Mouse (Mus musculus) neutrophil, adult 65 days (primary cell): ENCODE data around the gene Sprr2h. TPM values are rescaled to one million over a fixed set of nuclear protein-coding genes. Genes with fewer than 3 reads are reported as not detected.

Experiments
- total RNA-seq: library from RNA; stranded (reverse); gene quantifications from 2 replicates; pipeline ENCODE4 v1.2.4, GENCODE M21; 2023

Sprr2h gene
- total RNA-seq: not detected in 2 replicates

DNA sequence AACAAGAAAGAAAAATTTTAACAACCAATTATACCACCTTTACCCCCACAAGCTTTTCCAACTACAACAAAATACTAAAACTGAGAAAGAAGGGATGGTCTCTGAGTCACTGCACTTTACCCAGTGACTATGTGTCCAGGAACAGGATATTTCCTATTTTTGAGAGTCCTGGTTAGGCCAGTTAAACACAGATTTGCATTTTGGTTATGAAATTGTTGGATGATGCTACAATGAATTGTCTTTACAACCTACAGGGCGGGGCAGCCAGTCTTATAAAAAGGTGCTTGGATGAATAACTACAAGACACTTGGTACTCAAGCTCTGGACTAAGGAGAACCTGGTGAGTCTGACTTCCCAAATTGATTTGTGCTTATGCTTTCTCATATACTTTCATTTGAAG, at the start of gene Sprr2h:
Gene Sprr2h, plus strand, starts transcription at position 301 of the 400 bp plus-strand sequence.

DNA sequence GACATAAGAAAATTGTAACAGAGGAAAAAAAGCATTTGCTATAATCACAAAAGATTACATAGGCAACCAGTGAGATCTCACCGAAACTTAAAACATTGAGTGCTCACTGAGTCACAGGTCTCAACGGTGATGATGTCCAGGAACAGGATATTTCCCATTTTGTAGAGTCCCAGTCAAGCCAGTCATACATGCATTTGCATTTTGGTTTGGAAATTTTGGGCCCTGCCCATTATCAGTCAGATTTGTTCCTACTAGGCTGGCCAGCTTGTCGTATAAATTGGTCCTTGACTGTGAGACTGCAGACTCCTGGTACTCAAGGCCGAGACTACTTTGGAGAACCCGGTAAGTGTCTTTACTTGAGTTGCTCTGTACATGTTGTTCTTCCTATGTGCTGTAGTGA, 46.6 kb upstream of the Sprr2h start, which contains the start of gene Sprr2d:
Gene Sprr2d, plus strand, starts transcription at position 301 of the 400 bp plus-strand sequence.

DNA sequence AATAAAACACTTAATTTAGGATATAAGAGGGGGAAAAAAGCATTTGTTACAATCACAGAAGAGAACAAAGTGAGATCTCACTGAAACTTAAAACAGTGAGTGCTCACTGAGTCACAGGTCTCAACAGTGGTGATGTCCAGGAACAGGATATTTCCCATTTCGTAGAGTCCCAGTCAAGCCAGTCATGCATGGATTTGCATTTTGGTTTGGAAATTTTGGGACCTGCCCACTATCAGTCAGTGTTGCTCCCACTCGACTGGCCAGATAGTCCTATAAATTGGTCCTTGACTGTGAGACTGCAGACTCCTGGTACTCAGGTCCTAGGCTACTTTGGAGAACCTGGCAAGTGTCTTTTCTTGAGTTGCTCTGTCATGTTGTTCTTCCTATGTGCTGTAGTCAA, 33.6 kb upstream of the Sprr2h start, which contains the start of gene Sprr2e:
Gene Sprr2e, plus strand, starts transcription at position 301 of the 400 bp plus-strand sequence.

DNA sequence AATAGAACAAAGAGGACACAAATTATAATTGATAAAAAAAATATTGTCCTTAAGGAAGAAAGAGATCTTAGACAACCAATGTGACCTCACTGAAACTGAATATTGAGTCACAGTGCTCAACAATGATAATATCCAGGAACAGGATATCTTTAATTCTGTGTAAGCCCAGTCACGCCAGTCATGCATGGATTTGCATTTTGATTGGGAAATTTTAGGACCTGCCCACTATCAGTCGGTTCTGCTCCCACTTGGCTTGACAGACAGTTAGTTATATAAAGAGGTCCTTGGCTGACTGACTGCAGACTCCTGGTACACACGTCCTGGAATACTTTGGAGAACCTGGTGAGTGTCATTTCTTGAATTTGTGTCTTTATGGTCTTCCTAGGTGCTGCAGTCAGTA, 20.6 kb upstream of the Sprr2h start, which contains the start of gene Sprr2f:
Gene Sprr2f, plus strand, starts transcription at position 301 of the 400 bp plus-strand sequence.

DNA sequence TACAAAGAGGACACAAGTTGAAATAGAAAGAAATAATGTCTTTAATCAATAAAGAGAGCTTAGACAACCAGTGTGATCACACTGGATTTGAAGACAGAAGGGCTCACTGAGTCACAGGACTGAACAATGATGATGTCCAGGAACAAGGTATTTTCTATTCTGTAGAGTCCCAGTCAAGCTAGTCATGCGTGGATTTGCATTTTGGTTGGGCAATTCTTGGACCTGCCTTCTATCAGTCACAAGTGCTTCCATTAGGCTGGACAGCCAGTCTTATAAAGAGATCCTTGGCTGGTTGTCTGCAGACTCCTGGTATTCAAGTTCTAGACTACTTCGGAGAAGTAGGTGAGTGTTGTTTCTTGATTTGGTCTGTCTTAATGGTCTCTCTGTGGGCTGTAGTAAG, 22.2 kb downstream of the Sprr2h start, which contains the start of gene Sprr2i:
Gene Sprr2i, plus strand, starts transcription at position 301 of the 400 bp plus-strand sequence.

DNA sequence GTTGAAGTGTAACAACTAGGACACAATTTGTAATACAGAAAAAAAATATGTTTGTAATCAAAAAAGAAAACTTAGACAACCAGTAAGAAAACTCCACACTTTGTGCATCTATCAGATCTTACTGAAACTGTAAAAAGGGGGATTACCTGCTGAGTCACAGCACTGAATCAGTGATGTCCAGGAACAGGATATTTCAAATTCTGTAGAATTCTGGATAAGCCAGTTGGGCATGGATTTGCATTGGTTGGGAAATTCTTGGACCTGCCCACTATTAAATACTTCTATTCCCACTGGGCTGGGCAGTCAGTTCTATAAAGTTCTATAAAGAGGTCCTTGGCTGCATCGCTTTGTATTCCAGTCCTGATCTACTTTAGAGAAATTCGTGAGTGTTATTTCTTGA, 32.3 kb downstream of the Sprr2h start, which contains the start of gene Sprr2j-ps:
Gene Sprr2j-ps, plus strand, starts transcription at position 301 of the 400 bp plus-strand sequence.

DNA sequence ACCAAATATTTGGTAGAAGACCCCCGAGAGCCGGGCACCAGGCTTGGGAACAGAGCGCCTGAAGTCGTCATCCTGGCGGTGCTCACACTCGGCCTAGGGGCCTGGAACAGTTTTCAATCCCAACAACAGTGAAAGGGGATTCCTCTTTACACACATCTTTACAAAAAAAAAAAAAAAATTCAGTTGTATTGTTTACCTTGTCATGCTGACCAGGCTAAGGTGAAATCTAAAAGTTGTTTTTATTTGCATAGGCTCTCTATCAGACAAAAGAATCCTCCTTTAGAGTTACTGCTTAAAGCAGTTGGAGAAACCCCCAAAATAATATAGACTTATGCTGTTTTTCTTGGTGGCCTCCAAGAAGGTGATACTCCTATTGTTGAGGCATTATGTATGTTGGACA, 43.8 kb downstream of the Sprr2h start, which contains the start of gene Gm9774:
Gene Gm9774, minus strand, starts transcription at position 101 of the 400 bp plus-strand sequence.

DNA sequence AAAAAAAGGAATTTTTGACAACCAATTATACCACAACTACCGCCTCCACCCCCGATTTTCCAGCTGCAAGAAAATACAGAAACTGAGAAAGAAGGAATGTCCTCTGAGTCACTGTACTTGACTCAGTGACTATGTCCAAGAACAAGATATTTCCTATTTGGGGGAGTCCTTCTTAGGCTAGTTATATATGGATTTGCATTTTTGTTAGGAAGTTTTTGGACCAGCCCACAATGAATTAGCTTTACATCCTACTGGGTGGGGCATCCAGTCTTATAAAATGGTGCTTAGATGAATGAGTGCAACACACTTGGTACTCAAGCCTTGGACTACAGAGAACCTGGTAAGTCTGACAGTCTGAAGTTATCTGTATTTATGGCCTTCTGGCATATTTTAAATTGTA, 46.8 kb downstream of the Sprr2h start, which contains the start of gene Sprr2k:
Gene Sprr2k, plus strand, starts transcription at position 301 of the 400 bp plus-strand sequence.

Other genes with a start within 250 kb of the Sprr2h start
- gene Lelp1, start 242.9 kb upstream of the Sprr2h start, total RNA-seq: not detected in 2 replicates
- gene Sprr2a1, start 169.9 kb upstream of the Sprr2h start, total RNA-seq: not detected in 2 replicates
- gene Sprr2a2, start 169.8 kb upstream of the Sprr2h start, total RNA-seq: not detected in 2 replicates
- gene Sprr2a3, start 100.3 kb upstream of the Sprr2h start, total RNA-seq: not detected in 2 replicates
- gene Sprr2b, start 69.1 kb upstream of the Sprr2h start, total RNA-seq: not detected in 2 replicates
- gene Sprr2d, start 46.5 kb upstream of the Sprr2h start, total RNA-seq: not detected in 2 replicates
- not detected in 2 replicates for gene Sprr2e, start 33.5 kb upstream of the Sprr2h start, total RNA-seq
- gene Sprr2f, start 20.5 kb upstream of the Sprr2h start, total RNA-seq: not detected in 2 replicates
- gene Sprr2i, start 22.3 kb downstream of the Sprr2h start, total RNA-seq: not detected in 2 replicates
- not detected in 2 replicates for gene Sprr2j-ps, start 32.4 kb downstream of the Sprr2h start, total RNA-seq
- 2.2 TPM in 1 of 2 replicates, not detected in the other for gene Gm9774, start 43.7 kb downstream of the Sprr2h start, total RNA-seq
- gene Sprr2k, start 46.9 kb downstream of the Sprr2h start, total RNA-seq: not detected in 2 replicates
- not detected in 2 replicates for gene Sprr1b, start 53.1 kb downstream of the Sprr2h start, total RNA-seq
- gene Sprr3, start 73.0 kb downstream of the Sprr2h start, total RNA-seq: not detected in 2 replicates
- gene Sprr1a, start 100.2 kb downstream of the Sprr2h start, total RNA-seq: not detected in 2 replicates
- gene Sprr4, start 114.8 kb downstream of the Sprr2h start, total RNA-seq: not detected in 2 replicates
- gene 2310046K23Rik, start 148.8 kb downstream of the Sprr2h start, total RNA-seq: not detected in 2 replicates
- not detected in 2 replicates for gene Ivl, start 188.1 kb downstream of the Sprr2h start, total RNA-seq
- gene Smcp, start 203.3 kb downstream of the Sprr2h start, total RNA-seq: not detected in 2 replicates
- gene 2210017I01Rik, start 221.8 kb downstream of the Sprr2h start, total RNA-seq: not detected in 2 replicates
- gene Lce6a, start 236.0 kb downstream of the Sprr2h start, total RNA-seq: not detected in 2 replicates